9 mouse cellular contexts compared by ENCODE assay signal in the genomic region with DNA sequence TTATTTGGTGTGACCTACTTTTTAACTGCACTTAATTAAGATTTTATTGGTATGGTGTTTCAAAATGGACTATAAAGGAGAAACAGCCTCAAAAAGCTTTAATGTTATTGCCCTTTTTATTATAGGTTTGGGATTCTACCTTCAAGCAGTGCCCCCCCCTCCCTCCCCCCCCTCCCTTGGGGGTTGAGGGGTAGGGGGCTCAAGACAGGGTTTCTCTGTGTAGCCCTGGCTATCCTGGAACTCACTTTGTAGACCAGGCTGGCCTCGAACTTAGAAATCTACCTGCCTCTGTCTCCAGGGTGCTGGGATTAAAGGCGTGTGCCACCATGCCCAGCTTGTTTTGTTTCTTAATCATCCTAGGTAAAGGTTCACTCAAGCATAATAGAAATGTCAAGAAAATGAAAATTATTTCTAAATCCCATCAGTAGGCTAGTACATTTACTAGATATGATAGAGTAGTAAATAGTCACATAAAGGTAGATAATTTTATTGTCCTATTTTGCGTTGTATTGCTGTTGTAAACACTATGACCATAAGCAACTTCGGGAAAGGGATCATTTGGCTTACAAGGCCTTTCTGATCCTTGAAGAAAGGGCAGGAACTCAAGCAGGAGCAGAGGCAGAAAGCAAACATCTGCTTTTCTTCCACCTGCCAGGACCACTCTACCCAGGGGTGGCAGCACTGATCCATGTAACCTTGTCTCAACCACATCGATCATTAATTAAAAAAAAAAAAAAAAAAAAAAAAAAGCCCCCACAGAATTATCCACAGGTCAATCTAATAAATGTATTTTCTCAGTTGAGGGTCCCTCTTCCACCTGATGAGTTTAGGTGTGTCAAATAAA. TPM values are rescaled to one million over a fixed set of nuclear protein-coding genes. Genes with fewer than 3 reads are reported as not detected.
A peak's percentile ranks its signal among the peaks of the same experiment; 100 is the strongest.
DNase-seq lines count a peak whose midpoint lies in the region; ATAC-seq lines count a peak whose summit lies in the region.
"Had no signal": no experiment of that assay in that cellular context is flagged by ENCODE, and none has a peak within 500 bp of the region (broad histone marks: within the 10 kb centered on the region; RNA-seq: fewer than 3 reads in every experiment).

No protein-coding gene starts in this region.

- peak overlapping the region; percentile 70 for H3K4me2 ChIP-seq in heart, embryonic 13.5 days
- peak overlapping the region; percentile 64; the same call in 1 of the 2 replicates for H3K4me2 ChIP-seq in forebrain, embryonic 15.5 days (replicated peaks)
- H3K4me2 ChIP-seq in midbrain, embryonic 12.5 days (replicated peaks), result peak overlapping the region; percentile 57

- no peaks in the 10 kb centered on the region for H3K27me3 ChIP-seq in heart, embryonic 13.5 days (replicated peaks)
- no peaks in the 10 kb centered on the region for H3K27me3 ChIP-seq in forebrain, embryonic 15.5 days
- no peaks in the 10 kb centered on the region for H3K27me3 ChIP-seq in midbrain, embryonic 12.5 days

- H3K4me3 ChIP-seq in heart, embryonic 13.5 days, result no peak overlapping the region
- H3K4me3 ChIP-seq in forebrain, embryonic 15.5 days, result no peak overlapping the region
- H3K4me3 ChIP-seq in midbrain, embryonic 12.5 days, result no peak overlapping the region

- WGBS in heart, embryonic 13.5 days, result 35% methylated on average over 5 of the region's 5 CpGs
- 18% methylated on average over 5 of the region's 5 CpGs for WGBS in forebrain, embryonic 15.5 days
- WGBS in midbrain, embryonic 12.5 days, result 27% methylated on average over 5 of the region's 5 CpGs

- H3K36me3 ChIP-seq in heart, embryonic 13.5 days, result no peaks in the 10 kb centered on the region
- H3K36me3 ChIP-seq in forebrain, embryonic 15.5 days, result no peaks in the 10 kb centered on the region
- H3K36me3 ChIP-seq in midbrain, embryonic 12.5 days, result no peaks in the 10 kb centered on the region

- peak overlapping the region; percentile 77; the same call in 1 of the 2 replicates for H3K9ac ChIP-seq in heart, embryonic 13.5 days
- H3K9ac ChIP-seq in forebrain, embryonic 15.5 days (replicated peaks), result no peak overlapping the region
- no peak overlapping the region; the same call in 1 of the 2 replicates for H3K9ac ChIP-seq in midbrain, embryonic 12.5 days (replicated peaks)

- H3K9me3 ChIP-seq in heart, embryonic 13.5 days, result no peaks in the 10 kb centered on the region
- H3K9me3 ChIP-seq in forebrain, embryonic 15.5 days, result no peaks in the 10 kb centered on the region
- H3K9me3 ChIP-seq in midbrain, embryonic 12.5 days, result no peaks in the 10 kb centered on the region

- H3K27ac ChIP-seq in heart, embryonic 13.5 days (replicated peaks), result peak overlapping the region; percentile 84
- H3K27ac ChIP-seq in forebrain, embryonic 15.5 days (replicated peaks), result peak overlapping the region; percentile 94
- H3K27ac ChIP-seq in midbrain, embryonic 12.5 days (replicated peaks), result peak overlapping the region; percentile 91

- no peak for ATAC-seq in heart, embryonic 13.5 days (ENCODE audit: extremely low read depth, insufficient number of reproducible peaks, low FRiP score, low TSS enrichment)
- ATAC-seq in forebrain, embryonic 15.5 days (replicated peaks), result no peak
- no peak for ATAC-seq in midbrain, embryonic 12.5 days (ENCODE audit: low FRiP score, low read depth)

- peaks cover 29% of the 10 kb centered on the region for H3K4me1 ChIP-seq in heart, embryonic 13.5 days
- H3K4me1 ChIP-seq in forebrain, embryonic 15.5 days, result peaks cover 35% of the 10 kb centered on the region
- H3K4me1 ChIP-seq in midbrain, embryonic 12.5 days, result peaks cover 25% of the 10 kb centered on the region

- DNase-seq in heart, postnatal 4 days, result no peak
- peak; percentile 38 to 42 for DNase-seq in B cell, adult 2 months
- no peak for DNase-seq in gastrocnemius, adult 18-20 months (ENCODE audit: low spot score)
- no peak for DNase-seq in cerebellum, postnatal 25 days
- no peak for DNase-seq in T-cell, adult 2 months (ENCODE audit: low spot score)
- DNase-seq: cerebellum, adult 9-11 months had no signal

RNA-seq across cellular contexts. Expression of a gene that starts 1.4 kb away (rescaled TPM):
- polyA plus RNA-seq in heart, embryonic 13.5 days (2015; fragmentation: Nextera tagmentation; extraction: Ambion mirVana), result 1.5 TPM in 2 replicates
- 100 to 1,000 TPM; 135 to 139 TPM for total RNA-seq in heart, postnatal 4 days (2021)
- polyA plus RNA-seq in forebrain, embryonic 15.5 days (2015; fragmentation: Nextera tagmentation; extraction: Ambion mirVana), result 2.1 and 2.6 TPM in 2 replicates
- 5.8 TPM in 2 replicates for polyA plus RNA-seq in midbrain, embryonic 12.5 days (2016; fragmentation: Nextera tagmentation; extraction: Ambion mirVana)
- total RNA-seq in gastrocnemius, adult 18-20 months (2021), result not detected

RNA-seq across cellular contexts. Expression of a gene that starts 5.8 kb away (rescaled TPM):
- polyA plus RNA-seq in heart, embryonic 13.5 days (2015; fragmentation: Nextera tagmentation; extraction: Ambion mirVana), result 0.62 and 2.3 TPM in 2 replicates
- total RNA-seq in heart, postnatal 4 days (2021), result 100 to 1,000 TPM; 719 to 727 TPM
- polyA plus RNA-seq in forebrain, embryonic 15.5 days (2015; fragmentation: Nextera tagmentation; extraction: Ambion mirVana), result 10.8 and 11.6 TPM in 2 replicates
- 6.0 and 10.1 TPM in 2 replicates for polyA plus RNA-seq in midbrain, embryonic 12.5 days (2016; fragmentation: Nextera tagmentation; extraction: Ambion mirVana)
- total RNA-seq in gastrocnemius, adult 18-20 months (2021), result 1 to 10 TPM in 1 of 2 experiments, not detected in 1; 2.3 TPM

RNA-seq across cellular contexts. Expression of a gene that starts 7.0 kb away (rescaled TPM):
- 9.8 and 10.5 TPM in 2 replicates for polyA plus RNA-seq in heart, embryonic 13.5 days (2015; fragmentation: Nextera tagmentation; extraction: Ambion mirVana)
- 100 to 1,000 TPM; 376 to 467 TPM for total RNA-seq in heart, postnatal 4 days (2021)
- 10.1 and 26.0 TPM in 2 replicates for polyA plus RNA-seq in forebrain, embryonic 15.5 days (2015; fragmentation: Nextera tagmentation; extraction: Ambion mirVana)
- polyA plus RNA-seq in midbrain, embryonic 12.5 days (2016; fragmentation: Nextera tagmentation; extraction: Ambion mirVana), result 21.4 and 30.7 TPM in 2 replicates
- 1 to 10 TPM in 1 of 2 experiments, not detected in 1; 1.5 TPM for total RNA-seq in gastrocnemius, adult 18-20 months (2021)

RNA-seq across cellular contexts. Expression of a gene that starts 7.3 kb away (rescaled TPM):
- polyA plus RNA-seq in heart, embryonic 13.5 days (2015; fragmentation: Nextera tagmentation; extraction: Ambion mirVana), result 1.9 TPM in 1 of 2 replicates, not detected in the other
- 100 to 1,000 TPM; 413 to 441 TPM for total RNA-seq in heart, postnatal 4 days (2021)
- 2.2 TPM in 1 of 2 replicates, not detected in the other for polyA plus RNA-seq in forebrain, embryonic 15.5 days (2015; fragmentation: Nextera tagmentation; extraction: Ambion mirVana)
- 2.2 and 3.1 TPM in 2 replicates for polyA plus RNA-seq in midbrain, embryonic 12.5 days (2016; fragmentation: Nextera tagmentation; extraction: Ambion mirVana)
- total RNA-seq in gastrocnemius, adult 18-20 months (2021), result 1 to 10 TPM; 3.4 to 3.7 TPM

RNA-seq across cellular contexts. Expression of a gene that starts 11.6 kb away (rescaled TPM):
- polyA plus RNA-seq in heart, embryonic 13.5 days (2015; fragmentation: Nextera tagmentation; extraction: Ambion mirVana), result 0.45 and 0.96 TPM in 2 replicates
- total RNA-seq in heart, postnatal 4 days (2021), result 10 to 100 TPM; 84.6 to 87.5 TPM
- polyA plus RNA-seq in forebrain, embryonic 15.5 days (2015; fragmentation: Nextera tagmentation; extraction: Ambion mirVana), result 0.83 and 1.5 TPM in 2 replicates
- 0.97 and 1.4 TPM in 2 replicates for polyA plus RNA-seq in midbrain, embryonic 12.5 days (2016; fragmentation: Nextera tagmentation; extraction: Ambion mirVana)
- under 1 TPM; 0.43 to 0.59 TPM for total RNA-seq in gastrocnemius, adult 18-20 months (2021)

Comparison
In these comparisons a context has a peak if more than half of its experiments do, and no peak if none do; other contexts are left out.
1. DNase-seq: peak in B cell, adult 2 months (2 of 2); none in heart, postnatal 4 days (single experiment), gastrocnemius, adult 18-20 months (single experiment), cerebellum, postnatal 25 days (0 of 2) and T-cell, adult 2 months (single experiment).
2. Peak in every context shown above with its lines, with median percentiles within 50 percentile points of each other: H3K27ac ChIP-seq and H3K4me2 ChIP-seq.